Mouse (Mus musculus): Measurements from ENCODE around the gene Krtap4-16.
"Not testable (repeated sequence)": the region's sequence is repeated elsewhere in the genome, so short reads cannot be mapped to it uniquely, and the experiment has no call there.

The Krtap4-16 gene

GRCm38 (mm10) chr11:99851508-99851907 lies at the start of gene Krtap4-16:
TSS of gene Krtap4-16 (minus strand) at chr11:99851608.
- DNase-seq: no peak

- DNase-seq: not testable (repeated sequence)
Observed at GRCm38 (mm10) chr11:99878887-99879286, 27.5 kb upstream of the Krtap4-16 start, which contains the start of gene Gm11567. TSS of gene Gm11567 (plus strand) at chr11:99879187.

GRCm38 (mm10) chr11:99873089-99873488 lies 21.7 kb upstream of the Krtap4-16 start, which contains the start of gene Krtap9-1:
TSS of gene Krtap9-1 (plus strand) at chr11:99873389.
- DNase-seq: not testable (repeated sequence)

- not testable (repeated sequence) for DNase-seq
Observed at GRCm38 (mm10) chr11:99864176-99864575, 12.8 kb upstream of the Krtap4-16 start, which contains the start of gene Gm11559. TSS of gene Gm11559 (plus strand) at chr11:99864476.

DNA sequence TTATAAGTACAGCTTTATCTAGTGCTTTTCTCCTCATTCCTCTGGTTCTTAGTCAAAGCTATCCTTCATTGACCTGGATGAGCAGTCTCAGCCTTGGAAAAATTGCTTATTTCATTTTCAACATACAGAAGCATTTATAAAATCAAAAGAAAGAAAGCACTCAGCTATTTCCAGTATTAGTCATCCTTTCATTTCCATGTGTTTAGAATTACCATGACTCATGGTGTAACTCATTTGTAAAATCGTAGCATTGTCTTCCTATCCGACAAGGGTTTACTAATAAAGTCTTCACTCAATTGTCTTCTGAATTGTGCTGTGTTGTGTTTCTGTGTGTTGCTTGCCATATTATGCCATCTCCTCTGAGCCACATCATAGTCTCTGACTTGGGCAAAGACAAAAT lies 7.4 kb upstream of the Krtap4-16 start:
- no peak for DNase-seq

DNA sequence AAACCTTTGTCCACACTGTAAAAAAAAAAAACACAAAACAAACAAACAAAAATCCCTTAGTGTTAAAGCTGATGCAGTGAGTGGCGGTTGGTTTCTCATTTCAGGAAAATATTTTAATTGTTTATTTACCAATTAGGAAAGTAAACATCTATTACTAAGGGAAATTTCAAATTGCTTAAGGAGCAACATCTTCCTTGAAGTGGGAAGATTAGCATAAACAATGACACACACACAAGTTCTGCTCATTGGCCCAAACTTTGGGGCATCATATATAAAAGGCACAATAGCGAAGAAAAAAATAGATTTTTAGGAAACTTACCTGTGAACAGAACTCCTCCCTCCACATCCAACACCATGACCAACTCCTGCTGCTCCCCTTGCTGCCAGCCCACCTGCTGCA lies 6.2 kb upstream of the Krtap4-16 start, which contains the start of gene Gm11568:
Gene Gm11568, plus strand, starts transcription at position 301 of the 400 bp plus-strand sequence.
- DNase-seq: no peak

DNA sequence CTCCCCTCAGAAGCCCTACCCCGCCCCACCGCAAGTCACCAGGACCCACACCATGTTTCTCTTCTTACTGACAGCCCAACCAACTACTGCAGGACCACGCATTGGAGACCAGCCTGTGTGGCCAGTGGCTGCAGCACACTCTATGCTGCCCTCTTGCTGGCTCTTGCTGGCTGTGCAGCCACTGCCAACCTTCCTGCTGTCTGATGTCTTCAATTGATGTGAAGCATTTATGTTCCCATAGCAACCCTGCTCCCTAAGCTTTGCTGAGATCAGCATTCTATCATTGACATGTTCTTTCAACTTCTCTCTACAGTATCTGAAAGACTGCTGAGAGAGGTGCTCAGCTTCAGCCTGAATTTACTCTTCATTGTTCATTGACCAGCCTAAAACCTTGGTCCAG lies 2.7 kb upstream of the Krtap4-16 start:
- no peak for DNase-seq

GRCm38 (mm10) chr11:99846746-99847145 lies 4.7 kb downstream of the Krtap4-16 start:
- DNase-seq: no peak

- no peak for DNase-seq
Observed at GRCm38 (mm10) chr11:99842185-99842584, 9.2 kb downstream of the Krtap4-16 start.

DNA sequence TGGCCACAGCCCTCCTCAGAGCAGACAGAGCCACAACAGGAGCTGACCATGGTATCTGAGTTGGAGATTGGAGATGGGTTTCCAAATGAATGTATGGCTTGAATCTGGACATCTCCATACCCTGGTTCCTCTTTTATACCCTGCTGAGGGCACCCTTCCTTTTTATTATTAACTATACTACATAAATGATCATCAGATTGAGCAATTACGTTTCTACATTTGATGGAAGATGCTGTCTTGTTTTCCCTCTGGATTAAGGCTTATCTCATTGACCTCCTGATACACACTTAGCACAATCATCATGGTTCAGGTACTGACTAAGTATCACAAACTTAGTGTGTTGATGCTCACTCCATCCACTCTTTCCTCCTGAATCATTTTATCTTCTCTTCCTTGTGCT lies 13.4 kb downstream of the Krtap4-16 start, which contains the start of gene 2300003K06Rik:
Gene 2300003K06Rik, minus strand, starts transcription at position 101 of the 400 bp plus-strand sequence.
- no peak for DNase-seq

GRCm38 (mm10) chr11:99815566-99815965 lies 35.8 kb downstream of the Krtap4-16 start, which contains the start of gene Gm11564:
TSS of gene Gm11564 (minus strand) at chr11:99815666.
- DNase-seq: not testable (repeated sequence)

DNA sequence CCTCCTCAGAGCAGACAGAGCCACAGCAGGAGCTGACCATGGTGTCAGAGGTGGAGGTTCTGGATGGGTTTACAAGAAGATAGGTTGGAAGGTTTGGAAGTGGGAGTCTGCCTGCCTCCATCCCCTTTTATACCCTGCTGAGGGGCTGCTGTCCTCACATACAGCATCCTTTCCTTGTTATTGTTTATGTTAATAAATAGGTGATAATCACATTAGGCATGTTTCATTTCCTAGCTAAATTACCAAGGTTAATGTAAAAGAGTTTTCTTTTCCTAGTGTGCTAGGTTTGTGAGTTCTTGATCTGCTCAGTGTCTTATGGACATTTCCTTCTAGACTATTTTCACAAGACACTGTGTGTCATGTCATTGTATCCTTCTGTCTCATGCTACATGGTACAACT lies 41.6 kb downstream of the Krtap4-16 start, which contains the start of gene Krtap4-13:
Gene Krtap4-13, minus strand, starts transcription at position 101 of the 400 bp plus-strand sequence.
- DNase-seq: not testable (repeated sequence)

DNA sequence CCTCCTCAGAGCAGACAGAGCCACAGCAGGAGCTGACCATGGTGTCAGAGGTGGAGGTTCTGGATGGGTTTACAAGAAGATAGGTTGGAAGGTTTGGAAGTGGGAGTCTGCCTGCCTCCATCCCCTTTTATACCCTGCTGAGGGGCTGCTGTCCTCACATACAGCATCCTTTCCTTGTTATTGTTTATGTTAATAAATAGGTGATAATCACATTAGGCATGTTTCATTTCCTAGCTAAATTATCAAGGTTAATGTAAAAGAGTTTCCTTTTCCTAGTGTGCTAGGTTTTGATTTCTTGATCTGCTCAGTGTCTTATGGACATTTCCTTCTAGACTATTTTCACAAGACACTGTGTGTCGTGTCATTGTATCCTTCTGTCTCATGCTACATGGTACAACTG lies 47.1 kb downstream of the Krtap4-16 start, which contains the start of gene Gm11554:
Gene Gm11554, minus strand, starts transcription at position 101 of the 400 bp plus-strand sequence.
- not testable (repeated sequence) for DNase-seq

Data from kidney, adult 9 months (tissue).